Mouse (Mus musculus) right cerebral cortex, postnatal 25 days (tissue): ENCODE results near the gene 7530416G11Rik.

ENCODE experiments used
- DNase-seq: peaks from one replicate; pipeline ENCODE4 v3.0.0; 2022

Gene 7530416G11Rik

GRCm38 (mm10) chr15:85479365-85479764 is 23.7 kb downstream of the 7530416G11Rik start:
- no peak for DNase-seq

- DNase-seq, result no peak
These were observed 25.4 kb downstream of the 7530416G11Rik start for GRCm38 (mm10) chr15:85477584-85477983.

GRCm38 (mm10) chr15:85474697-85475096 is 28.3 kb downstream of the 7530416G11Rik start:
- DNase-seq, result no peak

- no peak for DNase-seq
These were observed 33.6 kb downstream of the 7530416G11Rik start for GRCm38 (mm10) chr15:85469401-85469800.

GRCm38 (mm10) chr15:85466456-85467067 is 36.5 kb downstream of the 7530416G11Rik start:
- DNase-seq, result no peak

- DNase-seq, result no peak
These were observed 38.0 kb downstream of the 7530416G11Rik start for GRCm38 (mm10) chr15:85464823-85465565.

- DNase-seq, result no peak
These were observed 38.8 kb downstream of the 7530416G11Rik start for GRCm38 (mm10) chr15:85464190-85464589.

GRCm38 (mm10) chr15:85463027-85463790 is 39.8 kb downstream of the 7530416G11Rik start:
- DNase-seq, result no peak

- no peak for DNase-seq
These were observed 40.9 kb downstream of the 7530416G11Rik start for GRCm38 (mm10) chr15:85462138-85462537.

- DNase-seq, result no peak
These were observed 41.5 kb downstream of the 7530416G11Rik start for GRCm38 (mm10) chr15:85461541-85461940.

- DNase-seq, result no peak
These were observed 44.4 kb downstream of the 7530416G11Rik start for GRCm38 (mm10) chr15:85458631-85459082.

- DNase-seq, result no peak
These were observed 45.2 kb downstream of the 7530416G11Rik start for GRCm38 (mm10) chr15:85457838-85458237.

GRCm38 (mm10) chr15:85456891-85457290 is 46.1 kb downstream of the 7530416G11Rik start:
- no peak for DNase-seq

- DNase-seq, result no peak
These were observed 56.4 kb downstream of the 7530416G11Rik start for GRCm38 (mm10) chr15:85446652-85447051.
